Mouse (Mus musculus) myocyte (in vitro differentiated cells): ENCODE results near the gene Fkbp8.

Experiments used
- CEBPB ChIP-seq: IDR thresholded peaks from 2 replicates; pipeline ENCODE4 v1.6.1; 2011; ENCODE audit warnings: mild to moderate bottlenecking, moderate library complexity; ENCODE audit not compliant: poor library complexity, insufficient read depth, severe bottlenecking
- E2F4 ChIP-seq: IDR thresholded peaks from one replicate; pipeline ENCODE4 v1.6.1; 2011; ENCODE audit warnings: mild to moderate bottlenecking, control low read depth, moderate library complexity; ENCODE audit not compliant: insufficient read depth
- MAX ChIP-seq: IDR thresholded peaks from one replicate; pipeline ENCODE4 v1.6.1; 2011; ENCODE audit warnings: low read depth, mild to moderate bottlenecking, control low read depth
- MYOD1 ChIP-seq, 3 experiments: IDR thresholded peaks; one replicate each; pipeline ENCODE4 v1.6.1; 2011; ENCODE audit warnings: control low read depth in 2 of 3, low read depth in 2 of 3, mild to moderate bottlenecking in 2 of 3, moderate library complexity in 1 of 3; ENCODE audit not compliant: insufficient read length in 2 of 3, control insufficient read depth in 1 of 3
- MYOG ChIP-seq, 3 experiments: IDR thresholded peaks; one replicate each; pipeline ENCODE4 v1.6.1; 2011; ENCODE audit warnings: control low read depth in 2 of 3, low read depth in 2 of 3, mild to moderate bottlenecking in 2 of 3; ENCODE audit not compliant: insufficient read length in 2 of 3, control insufficient read depth in 1 of 3, insufficient read depth in 1 of 3
- POLR2A ChIP-seq: IDR thresholded peaks from one replicate; pipeline ENCODE4 v1.6.1; 2011; ENCODE audit warnings: low read depth, mild to moderate bottlenecking, control low read depth, moderate library complexity; ENCODE audit not compliant: insufficient read length
- POLR2AphosphoS2 ChIP-seq: IDR thresholded peaks from one replicate; pipeline ENCODE4 v1.6.1; 2011; ENCODE audit warnings: low read depth, control low read depth; ENCODE audit not compliant: insufficient read length
- REST ChIP-seq: IDR thresholded peaks from one replicate; pipeline ENCODE4 v1.6.1; 2011; ENCODE audit warnings: mild to moderate bottlenecking, control low read depth, moderate library complexity; ENCODE audit not compliant: insufficient read depth, insufficient read length
- SRF ChIP-seq: IDR thresholded peaks from one replicate; pipeline ENCODE4 v1.6.1; 2011; ENCODE audit warnings: low read depth; ENCODE audit not compliant: control insufficient read depth, insufficient read length
- TCF12 ChIP-seq: IDR thresholded peaks from one replicate; pipeline ENCODE4 v1.6.1; 2011; ENCODE audit warnings: mild to moderate bottlenecking, control low read depth; ENCODE audit not compliant: poor library complexity, insufficient read depth, severe bottlenecking
- USF1 ChIP-seq: IDR thresholded peaks from one replicate; pipeline ENCODE4 v1.6.1; 2011; ENCODE audit warnings: low read depth, mild to moderate bottlenecking, control low read depth, moderate library complexity

DNA sequence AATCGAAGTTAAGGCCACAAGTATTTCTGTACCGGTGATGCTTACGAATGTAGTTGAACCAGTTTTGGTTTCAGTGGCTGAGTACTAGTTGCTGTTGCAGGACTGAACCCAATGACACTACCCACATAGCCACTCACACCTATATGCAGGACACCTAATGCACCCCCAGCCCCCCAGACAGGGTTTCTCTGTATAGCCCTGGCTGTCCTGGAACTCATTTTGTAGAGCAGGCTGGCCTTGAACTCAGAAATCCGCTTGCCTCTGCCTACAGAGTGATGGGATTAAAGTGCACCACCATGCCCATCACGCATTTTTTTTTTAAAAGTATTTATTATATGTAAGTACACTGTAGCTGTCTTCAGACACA is 20.5 kb upstream of the Fkbp8 start:
- TF ChIP-seq SRF (no peak), TCF12 (no peak), USF1 (no peak), POLR2A (no peak), MAX (no peak), MYOG (IDR thresholded peaks at IDR 0.05; ENCODE audit: control insufficient read depth in 1 of 3, insufficient read depth in 1 of 3, insufficient read length in 2 of 3, low read depth in 2 of 3) (no peak), POLR2AphosphoS2 (peak; percentile 57), E2F4 (no peak), CEBPB (no peak), MYOD1 (IDR thresholded peaks at IDR 0.05; ENCODE audit: control insufficient read depth in 1 of 3, insufficient read length in 2 of 3, low read depth in 2 of 3) (no peak), REST (no peak)
